Mouse (Mus musculus): Measurements from ENCODE around the gene Orai2.
A peak's percentile ranks its signal among the peaks of the same experiment; 100 is the strongest.
"Not testable (repeated sequence)": the region's sequence is repeated elsewhere in the genome, so short reads cannot be mapped to it uniquely, and the experiment has no call there.

Orai2 gene

GRCm38 (mm10) chr5:136135571-136136291, 34.8 kb downstream of the Orai2 start, which contains the start of the genes Lrwd1 and Alkbh4:
Gene Lrwd1 (minus strand): TSS chr5:136136074.
Gene Alkbh4 (plus strand): TSS chr5:136136146.
- peak; percentile 97 for DNase-seq

DNA sequence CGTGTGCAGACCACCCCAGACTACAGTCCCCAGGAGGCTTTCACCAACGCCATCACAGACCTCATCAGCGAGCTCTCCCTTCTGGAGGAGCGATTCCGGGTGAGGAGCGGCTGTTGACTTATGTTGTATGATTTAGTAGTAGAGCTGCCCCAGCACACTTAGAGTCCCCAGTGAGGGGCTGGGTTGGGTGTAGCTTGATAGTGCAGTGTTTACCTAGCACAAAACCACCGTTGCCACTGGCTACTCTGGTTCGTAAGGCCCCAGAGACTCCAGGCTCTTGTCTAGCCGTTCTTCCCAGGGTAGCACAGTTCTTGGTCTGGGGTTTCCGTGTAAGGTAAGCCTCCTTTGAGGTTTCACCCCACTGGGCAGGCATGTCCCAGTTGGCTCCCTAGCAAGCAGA, 48.3 kb downstream of the Orai2 start:
- no peak for DNase-seq

DNA sequence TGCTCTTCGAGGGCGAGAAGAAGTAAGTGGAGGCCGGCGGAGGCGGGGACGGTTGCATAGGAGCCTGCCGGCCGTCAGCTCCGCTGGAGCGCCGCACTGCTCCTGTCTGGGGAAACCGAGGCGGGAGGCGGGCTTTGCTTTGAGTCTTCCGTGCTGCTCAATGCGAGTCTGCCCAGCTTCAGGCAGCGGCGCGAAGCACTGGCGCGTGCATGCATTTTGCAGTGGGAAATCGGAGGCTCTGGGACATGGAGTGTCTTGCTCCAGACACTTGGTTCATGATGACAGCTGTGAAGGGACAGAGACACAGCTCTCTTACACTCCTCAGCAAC, 53.8 kb downstream of the Orai2 start:
- no peak for DNase-seq

DNA sequence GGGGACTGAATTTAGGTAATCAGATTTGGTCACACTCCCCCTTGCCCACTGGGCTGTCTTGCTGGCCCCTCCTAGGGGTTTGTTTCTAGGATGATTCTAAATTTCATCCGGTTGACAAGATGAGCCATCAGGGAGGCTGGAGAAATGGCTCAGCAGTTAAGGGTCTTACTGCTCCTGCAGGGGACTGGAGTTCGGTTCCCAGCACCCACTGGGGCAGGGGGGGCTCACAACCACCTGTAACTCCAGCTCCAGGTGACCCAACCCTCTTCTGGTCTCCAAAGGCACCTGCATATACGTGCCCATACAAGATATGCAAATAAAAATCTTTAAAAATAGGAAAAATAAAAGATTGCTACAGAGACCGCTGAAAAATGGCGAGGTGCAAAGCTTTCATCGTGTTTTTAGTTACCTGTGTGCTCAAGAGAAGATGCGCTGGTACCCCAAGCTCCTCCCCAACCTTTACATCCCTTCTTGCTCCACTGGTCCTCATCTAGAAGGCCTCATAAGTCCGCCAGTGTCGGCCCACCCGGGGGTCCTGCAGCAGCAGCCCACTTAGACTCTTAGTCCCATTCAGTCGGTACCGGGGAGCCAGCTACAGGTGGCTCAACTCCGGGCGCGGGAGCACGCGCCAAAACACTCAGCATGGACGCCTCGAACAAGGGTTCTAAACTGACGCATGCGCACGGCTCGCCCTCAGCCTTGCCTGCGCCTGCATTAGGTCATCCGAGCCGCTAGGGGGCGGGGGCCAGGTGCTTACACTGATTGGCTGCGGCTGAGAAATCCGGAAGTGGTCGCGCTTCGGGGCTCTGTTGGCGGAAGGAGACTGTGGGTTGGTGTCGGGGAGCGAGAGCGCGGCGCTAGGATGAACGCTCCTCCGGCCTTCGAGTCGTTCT, 54.4 kb downstream of the Orai2 start, which contains the start of gene Polr2j:
Polr2j (plus strand) TSS at position 741 of the 893 bp plus-strand sequence.
- peak; percentile 98 for DNase-seq

DNA sequence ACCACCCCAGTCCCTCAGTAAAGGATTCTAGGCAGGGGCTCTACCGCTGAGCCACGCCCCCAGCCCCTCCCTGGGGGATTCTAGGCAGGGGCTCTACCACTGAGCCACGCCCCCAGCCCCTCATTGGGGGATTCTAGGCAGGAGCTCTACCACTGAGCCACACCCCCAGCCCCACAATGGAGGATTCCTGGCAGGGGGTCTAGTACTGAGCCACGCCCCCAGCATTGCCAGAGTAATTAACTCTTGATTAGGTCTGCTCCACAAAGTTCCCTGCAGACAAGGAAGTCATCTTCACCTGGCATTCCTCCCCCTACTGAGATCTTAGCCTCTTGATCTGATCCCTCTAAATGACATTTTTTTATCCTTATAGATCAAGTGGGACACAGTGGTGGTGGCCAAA, 57.0 kb downstream of the Orai2 start:
- DNase-seq, result not testable (repeated sequence)

DNA sequence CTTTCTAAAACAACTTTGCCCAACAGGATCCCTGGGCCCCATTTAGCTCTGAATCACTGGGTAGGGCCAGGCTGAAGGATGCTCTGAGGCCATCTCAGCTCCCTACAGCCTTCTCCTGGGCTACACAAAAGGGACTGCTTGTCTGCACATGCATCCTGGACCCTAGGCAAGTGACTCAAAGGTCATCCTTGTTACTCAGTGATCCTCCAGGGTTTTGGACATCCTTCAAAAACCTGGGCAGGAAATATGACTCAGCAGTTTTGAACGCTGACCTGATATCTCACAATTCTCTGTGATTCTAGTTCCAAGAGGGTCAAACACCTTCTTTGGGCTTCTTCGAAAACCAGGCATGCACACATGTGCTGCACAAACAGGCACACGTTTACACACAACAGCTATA, 61.5 kb downstream of the Orai2 start:
- no peak for DNase-seq

GRCm38 (mm10) chr5:136108486-136108885, 62.0 kb downstream of the Orai2 start:
- no peak for DNase-seq

DNA sequence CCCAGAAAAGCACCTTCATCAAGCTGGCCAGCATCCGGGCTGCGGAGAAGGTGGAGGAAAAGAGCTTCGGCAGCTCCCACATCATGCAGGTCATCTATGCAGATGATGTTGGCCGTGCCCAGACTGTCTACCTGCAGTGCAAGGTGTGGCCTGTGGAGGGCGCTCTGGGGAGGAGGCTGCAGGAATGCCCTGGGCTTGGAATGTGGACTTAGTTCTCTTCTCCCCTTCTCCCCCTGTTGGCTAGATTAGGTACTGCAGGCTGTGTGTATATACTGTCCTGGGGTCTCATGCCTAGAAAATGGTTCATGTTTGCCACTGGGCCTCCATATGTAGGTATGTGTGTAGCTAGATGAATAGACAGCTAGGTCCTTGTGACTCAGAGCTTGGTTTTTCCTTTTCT, 66.0 kb downstream of the Orai2 start:
- no peak for DNase-seq

- DNase-seq, result peak; percentile 78
Observed at GRCm38 (mm10) chr5:136102099-136102820, 68.3 kb downstream of the Orai2 start.

DNA sequence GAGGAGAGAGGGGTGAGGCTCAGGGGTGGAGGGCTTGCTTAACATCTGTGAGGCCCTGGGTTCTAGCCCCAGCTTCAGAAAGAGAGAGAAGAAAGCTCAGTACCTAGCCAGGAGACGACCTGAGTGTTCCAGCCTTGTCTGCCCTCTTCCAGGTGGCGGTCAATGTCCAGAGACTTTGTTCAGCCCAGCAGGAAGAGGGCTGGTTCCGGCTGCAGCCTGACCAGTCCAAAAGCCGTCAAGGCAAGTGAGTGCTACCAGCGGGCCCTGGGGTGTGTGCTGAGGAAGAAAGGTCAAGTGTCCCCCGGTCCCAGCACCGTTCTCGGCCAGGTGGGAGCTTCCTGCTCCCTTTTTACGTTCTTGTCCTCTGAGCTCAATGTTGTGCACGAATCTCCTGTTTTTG, 72.0 kb downstream of the Orai2 start:
- no peak for DNase-seq
